Mouse (Mus musculus): ENCODE measurements around the gene Gcg.

DNA sequence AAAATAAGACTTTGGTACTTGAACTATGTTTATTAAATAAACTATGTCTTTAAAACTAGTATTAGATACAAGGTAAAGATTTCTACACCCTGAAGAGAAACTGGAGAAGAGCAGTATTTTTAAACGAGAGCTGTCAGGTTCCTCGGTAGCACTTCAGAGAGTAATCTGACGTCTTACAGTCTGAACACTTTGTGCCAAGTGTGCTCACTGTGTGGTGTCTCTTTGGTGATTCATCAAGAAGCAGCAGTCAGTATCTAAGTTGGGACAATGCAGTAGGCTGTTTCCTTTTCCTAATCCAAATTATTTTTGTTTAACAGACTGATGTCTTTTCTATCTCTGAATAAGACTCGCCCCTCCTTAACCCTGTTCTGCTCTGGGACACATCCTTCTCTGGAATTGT, 12.0 kb upstream of the Gcg start:
- TF ChIP-seq CTCF (IDR thresholded peaks at IDR 0.05; ENCODE audit: low read depth) = no peak
- no peak for TF ChIP-seq EP300 (IDR thresholded peaks at IDR 0.05; ENCODE audit: low read depth)

Measured in heart, postnatal 0 days (tissue).